Comparison of ENCODE assay signal across 10 mouse cellular contexts in the genomic region with DNA sequence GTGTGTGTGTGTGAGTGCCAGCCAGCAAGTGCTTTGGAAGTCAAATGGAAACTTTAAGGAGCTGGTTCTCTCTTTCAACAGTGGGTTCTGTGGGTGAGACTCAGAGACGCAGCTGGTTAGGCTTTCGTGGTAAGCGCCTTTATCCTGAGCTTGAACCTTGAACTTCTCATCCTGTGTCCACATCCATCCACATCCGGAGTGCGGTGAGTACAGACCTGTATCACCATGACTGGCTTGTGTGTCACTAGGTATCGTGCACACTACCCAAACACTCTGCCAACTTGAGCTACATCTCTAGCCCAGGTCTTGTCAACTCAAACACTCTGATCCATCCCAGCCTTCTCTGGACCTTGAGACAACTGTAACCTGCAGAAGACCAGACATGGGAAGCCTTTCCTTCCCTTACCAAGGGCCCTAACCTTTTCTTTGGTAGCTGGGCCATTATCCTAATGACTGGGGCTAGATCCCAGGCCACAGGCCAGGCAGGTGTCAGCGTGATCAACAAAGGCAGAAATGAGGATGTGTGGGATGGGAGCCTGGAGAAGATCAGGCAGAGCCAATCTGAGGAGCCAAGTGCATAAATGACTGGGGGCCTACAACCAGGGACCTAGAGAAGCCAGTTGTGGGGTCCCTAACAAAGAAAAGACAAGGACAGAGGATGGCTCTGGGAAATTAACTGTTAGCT. TPM values are rescaled to one million over a fixed set of nuclear protein-coding genes. Genes with fewer than 3 reads are reported as not detected.
A peak's percentile ranks its signal among the peaks of the same experiment; 100 is the strongest.
DNase-seq lines count a peak whose midpoint lies in the region; ATAC-seq and TF ChIP-seq lines count a peak whose summit lies in the region.
"Had no signal": no experiment of that assay in that cellular context is flagged by ENCODE, and none has a peak within 500 bp of the region (broad histone marks: within the 10 kb centered on the region; RNA-seq: fewer than 3 reads in every experiment).

No protein-coding gene starts in this region.

- TF ChIP-seq EP300 in heart, adult 2 months (IDR thresholded peaks at IDR 0.05; ENCODE audit: insufficient read depth, low read depth, low read length), result no peak

- H3K4me1 ChIP-seq in heart, adult 2 months (ENCODE audit: control insufficient read depth, insufficient read depth, low read length), result peaks cover 20% of the 10 kb centered on the region; the same call in 1 of the 2 replicates
- H3K4me1 ChIP-seq in midbrain, embryonic 11.5 days (ENCODE audit: control insufficient read depth, insufficient read depth, low read length), result peaks cover 11% of the 10 kb centered on the region
- peaks cover 30% of the 10 kb centered on the region for H3K4me1 ChIP-seq in midbrain, embryonic 13.5 days (replicated peaks)
- peaks cover 36% of the 10 kb centered on the region for H3K4me1 ChIP-seq in limb, embryonic 14.5 days (ENCODE audit: control insufficient read depth, insufficient read depth, low read length)
- H3K4me1 ChIP-seq in stomach, embryonic 16.5 days (ENCODE audit: control insufficient read depth, insufficient read depth, low read length), result peaks cover 34% of the 10 kb centered on the region

- DNase-seq in heart, adult 2 months, result no peak
- no peak for DNase-seq in heart, adult 18-20 months
- DNase-seq in midbrain, embryonic 11.5 days (ENCODE audit: low spot score, missing footprints), result no peak
- DNase-seq in limb, embryonic 14.5 days (ENCODE audit: low spot score), result no peak
- DNase-seq in left cerebral cortex, postnatal 10 days (ENCODE audit: extremely low spot score in 1 of 2, low spot score in 2 of 2), result no peak
- no peak for DNase-seq in adrenal gland, postnatal 4 days (ENCODE audit: low spot score in 2 of 2)
- DNase-seq: right cerebral cortex, postnatal 14 days had no signal

- H3K79me2 ChIP-seq in heart, adult 2 months (replicated peaks; ENCODE audit: control insufficient read depth, insufficient read depth, low read length), result no peaks in the 10 kb centered on the region

- TF ChIP-seq POLR2A in heart, adult 2 months (IDR thresholded peaks at IDR 0.05; ENCODE audit: insufficient read depth, low read depth, low read length), result no peak
- no peak for TF ChIP-seq POLR2A in limb, embryonic 14.5 days (IDR thresholded peaks at IDR 0.05; ENCODE audit: borderline replicate concordance, extremely low read depth, insufficient read depth, insufficient read length)

- H3K4me3 ChIP-seq in heart, adult 2 months, result no peak overlapping the region
- no peak overlapping the region for H3K4me3 ChIP-seq in midbrain, embryonic 11.5 days (ENCODE audit: low read depth, low read length)
- H3K4me3 ChIP-seq in midbrain, embryonic 13.5 days (replicated peaks), result no peak overlapping the region
- peak overlapping the region; percentile 83; the same call in 1 of the 2 replicates for H3K4me3 ChIP-seq in limb, embryonic 14.5 days (replicated peaks; ENCODE audit: low read length)
- peak overlapping the region; percentile 97 for H3K4me3 ChIP-seq in stomach, embryonic 16.5 days (replicated peaks; ENCODE audit: low read length)

- H3K27me3 ChIP-seq in heart, adult 2 months (ENCODE audit: control insufficient read depth, insufficient read depth, low read length), result no peaks in the 10 kb centered on the region
- peaks cover 43% of the 10 kb centered on the region for H3K27me3 ChIP-seq in midbrain, embryonic 11.5 days (ENCODE audit: control insufficient read depth, insufficient read depth, low read length)
- H3K27me3 ChIP-seq in midbrain, embryonic 13.5 days, result peaks cover 79% of the 10 kb centered on the region
- H3K27me3 ChIP-seq in limb, embryonic 14.5 days (ENCODE audit: control insufficient read depth, insufficient read depth, low read length), result peaks cover 11% of the 10 kb centered on the region
- no peaks in the 10 kb centered on the region; the same call in 1 of the 2 replicates for H3K27me3 ChIP-seq in stomach, embryonic 16.5 days (ENCODE audit: control insufficient read depth, insufficient read depth, low read length)

- H3K36me3 ChIP-seq in heart, adult 2 months (ENCODE audit: control insufficient read depth, insufficient read depth, low read length), result no peaks in the 10 kb centered on the region
- H3K36me3 ChIP-seq in midbrain, embryonic 11.5 days (ENCODE audit: control insufficient read depth, insufficient read depth, low read length), result no peaks in the 10 kb centered on the region
- no peaks in the 10 kb centered on the region for H3K36me3 ChIP-seq in midbrain, embryonic 13.5 days
- no peaks in the 10 kb centered on the region for H3K36me3 ChIP-seq in limb, embryonic 14.5 days (ENCODE audit: control insufficient read depth, insufficient read depth, low read length)
- H3K36me3 ChIP-seq in stomach, embryonic 16.5 days (ENCODE audit: control insufficient read depth, insufficient read depth, low read length), result no peaks in the 10 kb centered on the region

- H3K27ac ChIP-seq in heart, adult 2 months, result peak overlapping the region; percentile 91
- H3K27ac ChIP-seq in midbrain, embryonic 11.5 days (ENCODE audit: low read depth, low read length), result no peak overlapping the region
- no peak overlapping the region for H3K27ac ChIP-seq in midbrain, embryonic 13.5 days
- H3K27ac ChIP-seq in limb, embryonic 14.5 days (replicated peaks; ENCODE audit: low read depth, low read length), result no peak overlapping the region
- 0 out of 2 replicates have a peak overlapping the region, but pooled peaks have one; percentile 96 for H3K27ac ChIP-seq in stomach, embryonic 16.5 days (ENCODE audit: low read length)

- no peak for ATAC-seq in midbrain, embryonic 11.5 days (ENCODE audit: low FRiP score)
- no peak for ATAC-seq in midbrain, embryonic 13.5 days
- ATAC-seq in limb, embryonic 14.5 days (ENCODE audit: low FRiP score, low read depth), result no peak
- ATAC-seq in stomach, embryonic 16.5 days (ENCODE audit: insufficient read depth, low FRiP score), result no peak
- ATAC-seq: inflammation-experienced regulatory T-cells, adult 6 months had no signal

- H3K4me2 ChIP-seq in midbrain, embryonic 11.5 days, result peak overlapping the region; percentile 83; the same call in 1 of the 2 replicates
- no peak overlapping the region for H3K4me2 ChIP-seq in midbrain, embryonic 13.5 days (replicated peaks)
- H3K4me2 ChIP-seq in limb, embryonic 14.5 days (replicated peaks; ENCODE audit: low read depth, low read length, severe bottlenecking), result peak overlapping the region; percentile 85
- H3K4me2 ChIP-seq in stomach, embryonic 16.5 days (ENCODE audit: low read depth, low read length), result peak overlapping the region; percentile 79

- H3K9ac ChIP-seq in heart, adult 2 months (ENCODE audit: low read depth, low read length), result no peak overlapping the region
- no peak overlapping the region for H3K9ac ChIP-seq in midbrain, embryonic 11.5 days (ENCODE audit: low read length)
- H3K9ac ChIP-seq in midbrain, embryonic 13.5 days (replicated peaks), result no peak overlapping the region
- peak overlapping the region; percentile 86; the same call in 1 of the 2 replicates for H3K9ac ChIP-seq in limb, embryonic 14.5 days (ENCODE audit: low read depth, low read length, severe bottlenecking)
- peak overlapping the region; percentile 93 for H3K9ac ChIP-seq in stomach, embryonic 16.5 days (ENCODE audit: low read length)

- intact Hi-C loops in heart, adult 2 months (cut with DNase I), result no loop called here
- intact Hi-C loops in left cerebral cortex, postnatal 10 days (cut with DNase I), result no loop called here

- WGBS in heart, adult 2 months, result 91% methylated on average over 7 of the region's 7 CpGs
- 85% methylated on average over 7 of the region's 7 CpGs for WGBS in midbrain, embryonic 11.5 days
- 89% methylated on average over 7 of the region's 7 CpGs for WGBS in midbrain, embryonic 13.5 days
- WGBS in limb, embryonic 14.5 days, result 83% methylated on average over 7 of the region's 7 CpGs
- WGBS in stomach, embryonic 16.5 days, result 81% methylated on average over 7 of the region's 7 CpGs

- TF ChIP-seq CTCF in heart, adult 2 months (IDR thresholded peaks at IDR 0.05), result no peak

- H3K9me3 ChIP-seq in midbrain, embryonic 11.5 days (ENCODE audit: control insufficient read depth, low read length), result no peaks in the 10 kb centered on the region
- no peaks in the 10 kb centered on the region for H3K9me3 ChIP-seq in midbrain, embryonic 13.5 days
- H3K9me3 ChIP-seq in limb, embryonic 14.5 days (ENCODE audit: control insufficient read depth, low read length), result no peaks in the 10 kb centered on the region
- H3K9me3 ChIP-seq in stomach, embryonic 16.5 days (replicated peaks; ENCODE audit: control insufficient read depth, low read length), result no peaks in the 10 kb centered on the region

RNA-seq across cellular contexts. Expression of gene Tmem63a, which starts 1.2 kb away (rescaled TPM):
- 10 to 100 TPM; 13.2 to 15.8 TPM for total RNA-seq in heart, adult 2 months (2021)
- 27.5 and 34.5 TPM in 2 replicates for polyA plus RNA-seq in heart, adult 2 months (2012; rRNA removed)
- total RNA-seq in heart, adult 18-20 months (2021), result 10 to 100 TPM; 15.0 to 15.9 TPM
- polyA plus RNA-seq in midbrain, embryonic 11.5 days (2014; fragmentation: Nextera tagmentation; extraction: Ambion mirVana), result 2.4 and 2.5 TPM in 2 replicates
- polyA plus RNA-seq in midbrain, embryonic 13.5 days (2015; fragmentation: Nextera tagmentation; extraction: Ambion mirVana), result 0.93 and 1.8 TPM in 2 replicates
- 47.9 and 56.9 TPM in 2 replicates for polyA plus RNA-seq in limb, embryonic 14.5 days (2012; rRNA removed)
- polyA plus RNA-seq in limb, embryonic 14.5 days (2014; fragmentation: Nextera tagmentation; extraction: Ambion mirVana), result 18.2 and 19.1 TPM in 2 replicates
- 29.2 and 35.3 TPM in 2 replicates for polyA plus RNA-seq in stomach, embryonic 16.5 days (2015; fragmentation: Nextera tagmentation; extraction: Ambion mirVana)
- total RNA-seq in left cerebral cortex, postnatal 10 days (2021), result 1 to 10 TPM; 4.2 to 5.3 TPM
- 10 to 100 TPM; 32.2 to 33.0 TPM for total RNA-seq in adrenal gland, postnatal 4 days (2021)

RNA-seq across cellular contexts. Expression of gene Lefty1, which starts 6.1 kb away (rescaled TPM):
- total RNA-seq in heart, adult 2 months (2021), result under 1 TPM; 0.41 to 0.57 TPM
- 3.0 and 3.3 TPM in 2 replicates for polyA plus RNA-seq in heart, adult 2 months (2012; rRNA removed)
- total RNA-seq in heart, adult 18-20 months (2021), result under 1 TPM; 0.28 to 0.84 TPM
- polyA plus RNA-seq in midbrain, embryonic 11.5 days (2014; fragmentation: Nextera tagmentation; extraction: Ambion mirVana), result 0.51 and 1.1 TPM in 2 replicates
- 0.31 TPM in 1 of 2 replicates, not detected in the other for polyA plus RNA-seq in midbrain, embryonic 13.5 days (2015; fragmentation: Nextera tagmentation; extraction: Ambion mirVana)
- 4.1 and 4.8 TPM in 2 replicates for polyA plus RNA-seq in limb, embryonic 14.5 days (2012; rRNA removed)
- 2.7 and 3.5 TPM in 2 replicates for polyA plus RNA-seq in limb, embryonic 14.5 days (2014; fragmentation: Nextera tagmentation; extraction: Ambion mirVana)
- polyA plus RNA-seq in stomach, embryonic 16.5 days (2015; fragmentation: Nextera tagmentation; extraction: Ambion mirVana), result 4.0 and 4.2 TPM in 2 replicates
- total RNA-seq in left cerebral cortex, postnatal 10 days (2021), result 1 to 10 TPM; 1.5 to 2.6 TPM
- total RNA-seq in adrenal gland, postnatal 4 days (2021), result 1 to 10 TPM; 1.4 to 2.7 TPM
- polyA plus RNA-seq: inflammation-experienced regulatory T-cells, adult 6 months had no signal

RNA-seq across cellular contexts. Expression of gene Pycr2, which starts 36.8 kb away (rescaled TPM):
- total RNA-seq in heart, adult 2 months (2021), result 10 to 100 TPM; 10.3 to 12.4 TPM
- polyA plus RNA-seq in heart, adult 2 months (2012; rRNA removed), result 12.7 and 13.9 TPM in 2 replicates
- 10 to 100 TPM; 12.2 to 12.4 TPM for total RNA-seq in heart, adult 18-20 months (2021)
- polyA plus RNA-seq in midbrain, embryonic 11.5 days (2014; fragmentation: Nextera tagmentation; extraction: Ambion mirVana), result 85.4 and 97.9 TPM in 2 replicates
- polyA plus RNA-seq in midbrain, embryonic 13.5 days (2015; fragmentation: Nextera tagmentation; extraction: Ambion mirVana), result 76.6 and 83.1 TPM in 2 replicates
- polyA plus RNA-seq in limb, embryonic 14.5 days (2012; rRNA removed), result 62.5 and 80.3 TPM in 2 replicates
- 91.5 and 95.6 TPM in 2 replicates for polyA plus RNA-seq in limb, embryonic 14.5 days (2014; fragmentation: Nextera tagmentation; extraction: Ambion mirVana)
- polyA plus RNA-seq in stomach, embryonic 16.5 days (2015; fragmentation: Nextera tagmentation; extraction: Ambion mirVana), result 99.6 and 105 TPM in 2 replicates
- 10 to 100 TPM; 25.3 to 27.8 TPM for total RNA-seq in left cerebral cortex, postnatal 10 days (2021)
- total RNA-seq in adrenal gland, postnatal 4 days (2021), result 10 to 100 TPM; 43.6 to 43.7 TPM

RNA-seq across cellular contexts. Expression of gene Lefty2, which starts 48.0 kb away (rescaled TPM):
- not detected for total RNA-seq in heart, adult 2 months (2021)
- polyA plus RNA-seq in heart, adult 2 months (2012; rRNA removed), result 0.08 and 0.15 TPM in 2 replicates
- not detected for total RNA-seq in heart, adult 18-20 months (2021)
- not detected in 2 replicates for polyA plus RNA-seq in midbrain, embryonic 11.5 days (2014; fragmentation: Nextera tagmentation; extraction: Ambion mirVana)
- 0.27 and 0.31 TPM in 2 replicates for polyA plus RNA-seq in midbrain, embryonic 13.5 days (2015; fragmentation: Nextera tagmentation; extraction: Ambion mirVana)
- 0.11 and 0.36 TPM in 2 replicates for polyA plus RNA-seq in limb, embryonic 14.5 days (2012; rRNA removed)
- polyA plus RNA-seq in limb, embryonic 14.5 days (2014; fragmentation: Nextera tagmentation; extraction: Ambion mirVana), result 0.17 and 0.80 TPM in 2 replicates
- polyA plus RNA-seq in stomach, embryonic 16.5 days (2015; fragmentation: Nextera tagmentation; extraction: Ambion mirVana), result 0.35 TPM in 1 of 2 replicates, not detected in the other
- total RNA-seq in left cerebral cortex, postnatal 10 days (2021), result 10 to 100 TPM; 10.9 to 12.4 TPM
- under 1 TPM; 0.39 to 0.45 TPM for total RNA-seq in adrenal gland, postnatal 4 days (2021)
- polyA plus RNA-seq: inflammation-experienced regulatory T-cells, adult 6 months had no signal

Comparison
In these comparisons a context has a peak if more than half of its experiments do, and no peak if none do; other contexts are left out.
1. H3K27ac ChIP-seq: peak in heart, adult 2 months (single experiment) and stomach, embryonic 16.5 days (single experiment); none in midbrain, embryonic 11.5 days (single experiment), midbrain, embryonic 13.5 days (single experiment) and limb, embryonic 14.5 days (single experiment).
2. H3K4me3 ChIP-seq: peak in limb, embryonic 14.5 days (single experiment) and stomach, embryonic 16.5 days (single experiment); none in heart, adult 2 months (single experiment), midbrain, embryonic 11.5 days (single experiment) and midbrain, embryonic 13.5 days (single experiment).
3. H3K9ac ChIP-seq: peak in limb, embryonic 14.5 days (single experiment) and stomach, embryonic 16.5 days (single experiment); none in heart, adult 2 months (single experiment), midbrain, embryonic 11.5 days (single experiment) and midbrain, embryonic 13.5 days (single experiment).